Mouse (Mus musculus) NIH3T3 (cell line): ENCODE results near the gene Gm10188.
A peak's percentile ranks its signal among the peaks of the same experiment; 100 is the strongest.

ENCODE experiments used
- DNase-seq: peaks from one replicate; pipeline ENCODE4 v3.0.0-alpha.2; 2012; ENCODE audit warnings: low read depth

Gene Gm10188

GRCm38 (mm10) chr1:132226297-132227080 is 3.1 kb downstream of the Gm10188 start:
- no peak for DNase-seq

- no peak for DNase-seq
These were observed 7.4 kb downstream of the Gm10188 start for GRCm38 (mm10) chr1:132222166-132222565.

- no peak for DNase-seq
These were observed 7.9 kb downstream of the Gm10188 start for GRCm38 (mm10) chr1:132221627-132222026.

- DNase-seq: no peak
These were observed 13.3 kb downstream of the Gm10188 start for GRCm38 (mm10) chr1:132216276-132216675.

GRCm38 (mm10) chr1:132213076-132213475 is 16.5 kb downstream of the Gm10188 start:
- no peak for DNase-seq

- DNase-seq: peak; percentile 38
These were observed 17.3 kb downstream of the Gm10188 start for GRCm38 (mm10) chr1:132212218-132212617.

GRCm38 (mm10) chr1:132211672-132212071 is 17.9 kb downstream of the Gm10188 start:
- no peak for DNase-seq

GRCm38 (mm10) chr1:132210922-132211321 is 18.6 kb downstream of the Gm10188 start:
- DNase-seq: peak; percentile 81

GRCm38 (mm10) chr1:132209400-132209799 is 20.2 kb downstream of the Gm10188 start:
- DNase-seq: no peak

GRCm38 (mm10) chr1:132208154-132208553 is 21.4 kb downstream of the Gm10188 start:
- peak; percentile 88 for DNase-seq

- DNase-seq: peak; percentile 51
These were observed 22.7 kb downstream of the Gm10188 start for GRCm38 (mm10) chr1:132206828-132207227.

GRCm38 (mm10) chr1:132205958-132206357 is 23.6 kb downstream of the Gm10188 start:
- no peak for DNase-seq

- no peak for DNase-seq
These were observed 26.8 kb downstream of the Gm10188 start for GRCm38 (mm10) chr1:132202771-132203170.

GRCm38 (mm10) chr1:132201936-132202335 is 27.6 kb downstream of the Gm10188 start:
- DNase-seq: no peak

- no peak for DNase-seq
These were observed 28.1 kb downstream of the Gm10188 start for GRCm38 (mm10) chr1:132201511-132201860.

GRCm38 (mm10) chr1:132200562-132201510 is 28.7 kb downstream of the Gm10188 start:
- DNase-seq: peak; percentile 57

- DNase-seq: no peak
These were observed 29.6 kb downstream of the Gm10188 start for GRCm38 (mm10) chr1:132199934-132200333.

- DNase-seq: peak; percentile 81
These were observed 30.3 kb downstream of the Gm10188 start for GRCm38 (mm10) chr1:132199244-132199643.

GRCm38 (mm10) chr1:132198401-132199071 is 31.0 kb downstream of the Gm10188 start:
- no peak for DNase-seq

GRCm38 (mm10) chr1:132197666-132198065 is 31.9 kb downstream of the Gm10188 start:
- DNase-seq: no peak

- peak; percentile 46 for DNase-seq
These were observed 33.2 kb downstream of the Gm10188 start for GRCm38 (mm10) chr1:132196337-132196736.

- no peak for DNase-seq
These were observed 33.9 kb downstream of the Gm10188 start for GRCm38 (mm10) chr1:132195681-132196080.
